Mouse (Mus musculus) CH12.LX (cell line): Measurements from ENCODE around the gene Stx12. TPM values are rescaled to one million over a fixed set of nuclear protein-coding genes. Genes with fewer than 3 reads are reported as not detected.
A peak's percentile ranks its signal among the peaks of the same experiment; 100 is the strongest.

ENCODE experiments used
- DNase-seq: peaks from one replicate; pipeline ENCODE4 v3.0.0-alpha.2; 2013; ENCODE audit errors: extremely low read depth
- H3K27ac ChIP-seq: 2 replicates; pipeline ENCODE4 v1.5.1; 2012; ENCODE audit warnings: low read depth, mild to moderate bottlenecking, control low read depth, moderate library complexity; ENCODE audit not compliant: insufficient read depth
- H3K27me3 ChIP-seq: replicated peaks from 2 replicates; pipeline ENCODE3; 2012; ENCODE audit warnings: inconsistent platforms
- H3K36me3 ChIP-seq, 2 experiments: replicated peaks in 1 of 2; 2 replicates each; pipeline versions ENCODE3 to v1.6.1; 2012; ENCODE audit warnings: inconsistent platforms in 1 of 2, low read length in 1 of 2, mild to moderate bottlenecking in 1 of 2, mixed read lengths in 1 of 2, moderate library complexity in 1 of 2; ENCODE audit not compliant: control insufficient read depth in 1 of 2, insufficient read depth in 1 of 2
- H3K4me1 ChIP-seq, 2 experiments: 2 replicates each; pipeline ENCODE4 v1.6.1; 2012; ENCODE audit warnings: inconsistent platforms in 1 of 2, moderate library complexity in 1 of 2; ENCODE audit not compliant: insufficient read depth in 2 of 2, control insufficient read depth in 1 of 2
- H3K4me2 ChIP-seq: 2 replicates; pipeline ENCODE4 v1.6.1; 2012; ENCODE audit warnings: low read depth, mild to moderate bottlenecking, control low read depth; ENCODE audit not compliant: poor library complexity, insufficient read depth, severe bottlenecking
- H3K4me3 ChIP-seq, 3 experiments: fragments of 150-350 bp in 1 of 3; sonication (generic) in 1 of 3; replicated peaks in 1 of 3; 2 replicates each; pipeline versions ENCODE3 to v1.5.1; 2011 to 2012; ENCODE audit warnings: low read depth in 2 of 3, low read length in 2 of 3, mild to moderate bottlenecking in 2 of 3, moderate library complexity in 2 of 3, control low read depth in 1 of 3, improper control_type of control experiment in 1 of 3, inconsistent platforms in 1 of 3, mixed read lengths in 1 of 3; ENCODE audit not compliant: poor library complexity in 1 of 3
- H3K79me2 ChIP-seq: replicated peaks from 2 replicates; pipeline ENCODE4 v1.6.1; 2012; ENCODE audit warnings: mild to moderate bottlenecking, moderate library complexity; ENCODE audit not compliant: control insufficient read depth, poor library complexity, insufficient read depth, severe bottlenecking; ENCODE audit errors: extremely low read depth
- H3K9ac ChIP-seq: 2 replicates; pipeline ENCODE4 v1.6.1; 2012; ENCODE audit warnings: low read depth, mild to moderate bottlenecking, control low read depth, moderate library complexity; ENCODE audit not compliant: insufficient read depth
- H3K9me3 ChIP-seq: replicated peaks from 2 replicates; pipeline ENCODE3; 2012; ENCODE audit warnings: low read length, inconsistent platforms, mixed read lengths
- BHLHE40 ChIP-seq: IDR thresholded peaks from 2 replicates; pipeline ENCODE4 v1.6.1; 2011; ENCODE audit warnings: mild to moderate bottlenecking, low read depth, low read length, improper control_type of control experiment
- CHD2 ChIP-seq: IDR thresholded peaks from 2 replicates; pipeline ENCODE4 v1.6.1; 2011; ENCODE audit warnings: low read length, improper control_type of control experiment
- CTCF ChIP-seq, 2 experiments: IDR thresholded peaks in 1 of 2; conservative IDR thresholded peaks in 1 of 2; 2 replicates each; pipeline ENCODE4 v1.5.1; 2011 to 2012; ENCODE audit warnings: low read depth in 2 of 2, low read length in 2 of 2, improper control_type of control experiment in 1 of 2, inconsistent platforms in 1 of 2, mild to moderate bottlenecking in 1 of 2, moderate library complexity in 1 of 2
- EP300 ChIP-seq: IDR thresholded peaks from 2 replicates; pipeline ENCODE4 v1.6.1; 2011; ENCODE audit warnings: low read length, improper control_type of control experiment
- ETS1 ChIP-seq: conservative IDR thresholded peaks from 2 replicates; pipeline ENCODE4 v1.6.1; 2012; ENCODE audit warnings: low read depth, mild to moderate bottlenecking, inconsistent platforms, low read length, improper control_type of control experiment, moderate library complexity
- IRF4 ChIP-seq: IDR thresholded peaks from 2 replicates; pipeline ENCODE4 v1.6.1; 2014; ENCODE audit warnings: low read depth, mild to moderate bottlenecking, inconsistent platforms, low read length, improper control_type of control experiment
- JUND ChIP-seq: conservative IDR thresholded peaks from 2 replicates; pipeline ENCODE4 v1.6.1; 2011; ENCODE audit warnings: low read depth, low read length, improper control_type of control experiment
- KAT2A ChIP-seq: IDR thresholded peaks from 2 replicates; pipeline ENCODE4 v1.6.1; 2012; ENCODE audit warnings: low read length, improper control_type of control experiment, inconsistent platforms; ENCODE audit not compliant: insufficient replicate concordance
- MAX ChIP-seq: IDR thresholded peaks from 2 replicates; pipeline ENCODE4 v1.6.1; 2011; ENCODE audit warnings: low read length, improper control_type of control experiment
- MAZ ChIP-seq: IDR thresholded peaks from 2 replicates; pipeline ENCODE4 v1.6.1; 2012; ENCODE audit warnings: low read depth, mild to moderate bottlenecking, inconsistent platforms, low read length, improper control_type of control experiment, moderate library complexity
- MEF2A ChIP-seq: IDR thresholded peaks from 2 replicates; pipeline ENCODE4 v1.6.1; 2014; ENCODE audit warnings: low read depth, mild to moderate bottlenecking, inconsistent platforms, low read length, improper control_type of control experiment, borderline replicate concordance
- MYC ChIP-seq: IDR thresholded peaks from 2 replicates; pipeline ENCODE4 v1.6.1; 2011; ENCODE audit warnings: low read depth, mild to moderate bottlenecking, improper control_type of control experiment, low read length
- NELFE ChIP-seq: IDR thresholded peaks from 2 replicates; pipeline ENCODE4 v1.6.1; 2011; ENCODE audit warnings: low read depth, low read length, improper control_type of control experiment
- NRF1 ChIP-seq: IDR thresholded peaks from 2 replicates; pipeline ENCODE4 v1.6.1; 2014; ENCODE audit warnings: low read depth, mild to moderate bottlenecking, inconsistent platforms, low read length, improper control_type of control experiment, moderate library complexity
- RCOR1 ChIP-seq: conservative IDR thresholded peaks from 2 replicates; pipeline ENCODE4 v1.6.1; 2012; ENCODE audit warnings: low read depth, mild to moderate bottlenecking, inconsistent platforms, low read length, improper control_type of control experiment
- SIN3A ChIP-seq: IDR thresholded peaks from 2 replicates; pipeline ENCODE4 v1.6.1; 2012; ENCODE audit warnings: low read length, improper control_type of control experiment, inconsistent platforms
- SMC3 ChIP-seq: IDR thresholded peaks from 2 replicates; pipeline ENCODE4 v1.6.1; 2011; ENCODE audit warnings: low read depth, low read length, improper control_type of control experiment
- TBP ChIP-seq: conservative IDR thresholded peaks from 2 replicates; pipeline ENCODE4 v1.6.1; 2011; ENCODE audit warnings: low read depth, low read length, improper control_type of control experiment
- TCF12 ChIP-seq: IDR thresholded peaks from 2 replicates; pipeline ENCODE4 v1.6.1; 2014; ENCODE audit warnings: low read depth, mild to moderate bottlenecking, inconsistent platforms, low read length, improper control_type of control experiment
- USF2 ChIP-seq: conservative IDR thresholded peaks from 2 replicates; pipeline ENCODE4 v1.6.1; 2011; ENCODE audit warnings: low read depth, low read length, improper control_type of control experiment
- ZNF384 ChIP-seq: IDR thresholded peaks from 2 replicates; pipeline ENCODE4 v1.6.1; 2012; ENCODE audit warnings: low read depth, low read length, improper control_type of control experiment, inconsistent platforms
- dilution Hi-C: fragments of 300-500 bp; cut with MboI; formaldehyde crosslinking; loops from 2 replicates; pipeline ENCODE4 v1.14.3; 2020; ENCODE audit warnings: low sequenced_read_pairs; ENCODE audit not compliant: extremely low pct_unique_long_range_greater_than_20kb, extremely low pct_ligation_motif_present
- in situ Hi-C: fragments of 300-500 bp; cut with MboI; formaldehyde crosslinking; loops from 3 replicates; pipeline ENCODE4 v1.14.3; 2019; ENCODE audit warnings: low sequenced_read_pairs, low pct_ligation_motif_present, low pct_unique_long_range_greater_than_20kb, mixed read lengths
- polyA plus RNA-seq: library from polyadenylated mRNA; unstranded; fragments of >175 nt; gene quantifications from 2 replicates; pipeline ENCODE4 v1.2.1, GENCODE M21; 2012; ENCODE audit warnings: low read depth; ENCODE audit not compliant: insufficient read length
- total RNA-seq, 2 experiments: library from RNA; depleted of rRNA; stranded (reverse); fragments of 300-350 nt in 1 of 2; fragments of >200 nt in 1 of 2; gene quantifications; 2 replicates each; pipeline ENCODE4 v1.2.3; 2012 to 2014

Stx12 gene
- total and polyA plus RNA-seq, 3 experiments, result 14.5 to 17.3 (median 15.7) TPM

- peak overlapping the region in 1 of 3 experiments; percentile 20 for H3K4me3 ChIP-seq
- H3K4me1 ChIP-seq, result peaks cover 16 to 70% of the 10 kb centered on the region in 2 experiments
- no peak overlapping the region; the same call in 1 of the 2 replicates for H3K9ac ChIP-seq
- H3K36me3 ChIP-seq, result no peaks in the 10 kb centered on the region
- H3K27ac ChIP-seq, result peak overlapping the region; percentile 95
- in situ Hi-C loops (no loop called here), dilution Hi-C loops (no loop called here)
- H3K4me2 ChIP-seq, result peak overlapping the region; percentile 76
- H3K9me3 ChIP-seq, result no peaks in the 10 kb centered on the region
- TF ChIP-seq TBP, result no peak
- peak; percentile 73; the same call in 1 of the 2 replicates for TF ChIP-seq MAZ
- peak; percentile 71 for TF ChIP-seq TCF12
- TF ChIP-seq NRF1, result peak; percentile 31; the same call in 1 of the 2 replicates
- TF ChIP-seq MYC, result peak; percentile 57; the same call in 1 of the 2 replicates
- TF ChIP-seq ZNF384, result peak; percentile 93
- peak; percentile 90; the same call in 1 of the 2 replicates for TF ChIP-seq MEF2A
- peak; percentile 45; the same call in 1 of the 2 replicates for TF ChIP-seq RCOR1
- TF ChIP-seq NELFE, result no peak; the same call in 1 of the 2 replicates
- no peak for TF ChIP-seq KAT2A
- TF ChIP-seq SMC3, result peak; percentile 34
- peak; percentile 64; the same call in 1 of the 2 replicates for TF ChIP-seq MAX
- peak; percentile 60; the same call in 1 of the 2 replicates for TF ChIP-seq SIN3A
- TF ChIP-seq JUND, result no peak; the same call in 1 of the 2 replicates
- peak; percentile 83 for TF ChIP-seq ETS1
- TF ChIP-seq EP300, result peak; percentile 80
- peak; percentile 83 for TF ChIP-seq IRF4
- TF ChIP-seq BHLHE40, result peak; percentile 38; the same call in 1 of the 2 replicates
- H3K79me2 ChIP-seq, result no peaks in the 10 kb centered on the region
- H3K27me3 ChIP-seq, result no peaks in the 10 kb centered on the region
- DNase-seq, result peak; percentile 82
Measured at GRCm38 (mm10) chr4:132804331-132804730, 80.0 kb downstream of the Stx12 start.

GRCm38 (mm10) chr4:132803876-132804275, 80.4 kb downstream of the Stx12 start:
- DNase-seq, result no peak
- Histone ChIP-seq H3K4me1 (peaks cover 15 to 65% of the 10 kb centered on the region in 2 experiments), H3K79me2 (no peaks in the 10 kb centered on the region), H3K4me3 (no peak overlapping the region), H3K9ac (no peak overlapping the region), H3K9me3 (no peaks in the 10 kb centered on the region), H3K36me3 (no peaks in the 10 kb centered on the region), H3K27me3 (no peaks in the 10 kb centered on the region), H3K4me2 (no peak overlapping the region), H3K27ac (peak overlapping the region; percentile 95; the same call in 1 of the 2 replicates)
- in situ Hi-C loops (no loop called here), dilution Hi-C loops (no loop called here)
- TF ChIP-seq CTCF (conservative IDR thresholded peaks at IDR 0.05 in 1 of 2, IDR thresholded peaks at IDR 0.05 in 1 of 2; ENCODE audit: low read depth in 2 of 2, low read length in 2 of 2) (no peak), TCF12 (no peak), CHD2 (no peak), USF2 (no peak), SIN3A (no peak), NRF1 (no peak), SMC3 (no peak), MAX (no peak)

Other genes with a start within 250 kb of the Stx12 start
- 24.4 and 28.6 TPM in 2 replicates for gene Eya3, start 245.5 kb downstream of the Stx12 start, total RNA-seq (2012; rRNA removed)
- gene Eya3, start 245.5 kb downstream of the Stx12 start, total RNA-seq (2014; rRNA removed), result 27.4 and 31.0 TPM in 2 replicates
- 50.0 and 54.8 TPM in 2 replicates for gene Eya3, start 245.5 kb downstream of the Stx12 start, polyA plus RNA-seq
- 6.2 and 8.6 TPM in 2 replicates for gene Xkr8, start 152.0 kb downstream of the Stx12 start, total RNA-seq (2012; rRNA removed)
- gene Xkr8, start 152.0 kb downstream of the Stx12 start, total RNA-seq (2014; rRNA removed), result 3.7 and 3.8 TPM in 2 replicates
- gene Xkr8, start 152.0 kb downstream of the Stx12 start, polyA plus RNA-seq, result 4.9 and 5.5 TPM in 2 replicates
- gene Smpdl3b, start 127.3 kb downstream of the Stx12 start, total RNA-seq (2012; rRNA removed), result 20.9 and 24.0 TPM in 2 replicates
- gene Smpdl3b, start 127.3 kb downstream of the Stx12 start, total RNA-seq (2014; rRNA removed), result 3.6 and 4.6 TPM in 2 replicates
- gene Smpdl3b, start 127.3 kb downstream of the Stx12 start, polyA plus RNA-seq, result 2.9 TPM in 2 replicates
- 80.2 and 108 TPM in 2 replicates for gene Rpa2, start 116.2 kb downstream of the Stx12 start, total RNA-seq (2012; rRNA removed)
- gene Rpa2, start 116.2 kb downstream of the Stx12 start, total RNA-seq (2014; rRNA removed), result 142 and 157 TPM in 2 replicates
- 97.9 and 103 TPM in 2 replicates for gene Rpa2, start 116.2 kb downstream of the Stx12 start, polyA plus RNA-seq
- 14.2 and 17.1 TPM in 2 replicates for gene Themis2, start 88.1 kb downstream of the Stx12 start, total RNA-seq (2012; rRNA removed)
- gene Themis2, start 88.1 kb downstream of the Stx12 start, total RNA-seq (2014; rRNA removed), result 9.3 and 10.2 TPM in 2 replicates
- 30.7 and 35.7 TPM in 2 replicates for gene Themis2, start 88.1 kb downstream of the Stx12 start, polyA plus RNA-seq
- 89.0 and 105 TPM in 2 replicates for gene Ppp1r8, start 41.3 kb downstream of the Stx12 start, total RNA-seq (2012; rRNA removed)
- gene Ppp1r8, start 41.3 kb downstream of the Stx12 start, total RNA-seq (2014; rRNA removed), result 141 and 153 TPM in 2 replicates
- gene Ppp1r8, start 41.3 kb downstream of the Stx12 start, polyA plus RNA-seq, result 107 and 113 TPM in 2 replicates
- gene Fam76a, start 38.0 kb upstream of the Stx12 start, total RNA-seq (2012; rRNA removed), result 10.0 and 10.8 TPM in 2 replicates
- gene Fam76a, start 38.0 kb upstream of the Stx12 start, total RNA-seq (2014; rRNA removed), result 11.5 and 11.9 TPM in 2 replicates
- 8.3 and 10.3 TPM in 2 replicates for gene Fam76a, start 38.0 kb upstream of the Stx12 start, polyA plus RNA-seq
- gene Fgr, start 89.6 kb upstream of the Stx12 start, total RNA-seq (2012; rRNA removed), result 0.04 TPM in 2 replicates
- 0.13 and 0.23 TPM in 2 replicates for gene Fgr, start 89.6 kb upstream of the Stx12 start, total RNA-seq (2014; rRNA removed)
- 0.24 and 0.70 TPM in 2 replicates for gene Fgr, start 89.6 kb upstream of the Stx12 start, polyA plus RNA-seq
- gene Ahdc1, start 126.8 kb upstream of the Stx12 start, total RNA-seq (2012; rRNA removed), result 7.8 and 8.4 TPM in 2 replicates
- gene Ahdc1, start 126.8 kb upstream of the Stx12 start, total RNA-seq (2014; rRNA removed), result 1.0 and 1.6 TPM in 2 replicates
- 16.1 and 19.9 TPM in 2 replicates for gene Ahdc1, start 126.8 kb upstream of the Stx12 start, polyA plus RNA-seq
- 18.7 and 21.7 TPM in 2 replicates for gene Wasf2, start 246.0 kb upstream of the Stx12 start, total RNA-seq (2012; rRNA removed)
- gene Wasf2, start 246.0 kb upstream of the Stx12 start, total RNA-seq (2014; rRNA removed), result 12.9 and 14.9 TPM in 2 replicates
- 53.1 and 59.5 TPM in 2 replicates for gene Wasf2, start 246.0 kb upstream of the Stx12 start, polyA plus RNA-seq